ENCODE assay signal across 26 mouse cellular contexts in the genomic region with DNA sequence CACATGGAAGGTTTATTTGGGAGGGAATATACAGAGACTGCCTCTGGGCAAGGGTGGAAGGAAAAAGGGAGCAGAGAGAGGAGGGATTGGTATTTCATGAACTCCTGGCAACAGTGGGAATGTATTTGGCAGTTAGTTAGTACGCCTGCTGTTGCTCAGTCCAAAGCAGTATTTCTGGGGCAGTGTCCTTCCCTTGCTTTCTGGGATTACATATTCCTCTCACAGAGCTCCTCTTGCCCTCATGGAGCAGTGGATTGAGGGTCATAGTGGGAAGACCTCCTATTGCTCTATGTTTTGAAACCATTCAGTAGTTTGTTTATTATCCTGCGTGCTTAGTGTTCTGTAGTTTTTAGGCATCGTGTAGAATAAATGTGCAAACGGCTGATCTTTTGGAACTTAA.
"Had no signal": no experiment of that assay in that cellular context is flagged by ENCODE, and none has a peak within 500 bp of the region (broad histone marks: within the 10 kb centered on the region; RNA-seq: fewer than 3 reads in every experiment).

No protein-coding gene starts in this region.

- ATAC-seq: hindbrain, embryonic 16.5 days; inflammation-experienced regulatory T-cells, adult 6 months; intestine, embryonic 15.5 days; intestine, postnatal 0 days; liver, embryonic 12.5 days had no signal

- H3K4me2 ChIP-seq: heart, embryonic 12.5 days; hindbrain, embryonic 12.5 days; hindbrain, embryonic 14.5 days; intestine, embryonic 15.5 days; limb, embryonic 13.5 days; limb, embryonic 15.5 days; liver, embryonic 12.5 days had no signal

- H3K36me3 ChIP-seq: intestine, embryonic 15.5 days had no signal

- H3K9me3 ChIP-seq: heart, embryonic 10.5 days; heart, embryonic 12.5 days; hindbrain, embryonic 10.5 days; hindbrain, embryonic 12.5 days; intestine, embryonic 15.5 days; limb, embryonic 13.5 days; limb, embryonic 15.5 days; liver, embryonic 12.5 days had no signal

- DNase-seq: gastrocnemius, adult 2 months; gastrocnemius, postnatal 10 days; gastrocnemius, postnatal 25 days; heart, adult 2 months; heart, postnatal 10 days; heart, postnatal 4 days; kidney, adult 18-20 months; kidney, adult 8-10 months; kidney, postnatal 10 days; kidney, postnatal 36 days; layer of hippocampus, adult 9-11 months; layer of hippocampus, postnatal 36 days; left cerebral cortex, postnatal 4 days had no signal

- H3K27me3 ChIP-seq: heart, embryonic 12.5 days; hindbrain, embryonic 12.5 days; intestine, embryonic 15.5 days; limb, embryonic 13.5 days; limb, embryonic 15.5 days; liver, embryonic 12.5 days had no signal

- H3K27ac ChIP-seq: gastrocnemius, adult 2 months; heart, adult 2 months; heart, embryonic 10.5 days; hindbrain, embryonic 10.5 days; hindbrain, embryonic 12.5 days; hindbrain, embryonic 14.5 days; intestine, embryonic 15.5 days; limb, embryonic 13.5 days; limb, embryonic 15.5 days; liver, embryonic 12.5 days; liver, embryonic 14.5 days had no signal

- H3K9ac ChIP-seq: heart, embryonic 12.5 days; hindbrain, embryonic 12.5 days; hindbrain, embryonic 14.5 days; intestine, embryonic 15.5 days; limb, embryonic 13.5 days; limb, embryonic 15.5 days; liver, embryonic 12.5 days; liver, embryonic 14.5 days had no signal

- H3K4me1 ChIP-seq: heart, embryonic 10.5 days; hindbrain, embryonic 10.5 days; hindbrain, embryonic 12.5 days; intestine, embryonic 15.5 days; limb, embryonic 13.5 days; limb, embryonic 15.5 days had no signal

- H3K4me3 ChIP-seq: gastrocnemius, adult 2 months; heart, adult 2 months; heart, embryonic 10.5 days; heart, embryonic 12.5 days; hindbrain, embryonic 10.5 days; hindbrain, embryonic 12.5 days; intestine, embryonic 15.5 days; limb, embryonic 13.5 days; limb, embryonic 15.5 days; liver, embryonic 12.5 days had no signal
